Mouse (Mus musculus) lung, postnatal 36 days (tissue): ENCODE measurements around the gene Cdkal1.

Experiments
- DNase-seq: peaks from one replicate; pipeline ENCODE4 v3.0.0; 2022; ENCODE audit warnings: mixed read lengths

Gene Cdkal1

GRCm38 (mm10) chr13:29808383-29808782, 47.1 kb downstream of the Cdkal1 start:
- DNase-seq: no peak

DNA sequence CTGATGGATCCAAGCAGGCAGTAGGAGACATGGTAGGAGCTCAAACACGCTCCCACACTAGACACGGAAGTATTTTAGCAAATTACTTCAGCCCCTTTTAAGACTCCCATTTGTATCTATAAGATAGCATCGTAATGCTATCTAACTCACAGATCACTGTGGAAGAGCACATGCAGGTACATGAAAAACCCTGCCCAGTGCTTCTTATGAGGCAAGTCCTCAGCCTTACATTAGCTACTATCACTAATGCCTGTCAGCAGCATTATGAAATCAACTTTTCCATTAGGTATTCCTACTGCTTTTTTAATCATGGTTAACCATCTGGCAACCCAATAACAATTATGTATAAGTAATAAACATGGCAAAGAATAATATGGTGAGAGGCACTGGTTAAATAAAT, 47.5 kb downstream of the Cdkal1 start:
- no peak for DNase-seq

GRCm38 (mm10) chr13:29806871-29807270, 48.6 kb downstream of the Cdkal1 start:
- no peak for DNase-seq

DNA sequence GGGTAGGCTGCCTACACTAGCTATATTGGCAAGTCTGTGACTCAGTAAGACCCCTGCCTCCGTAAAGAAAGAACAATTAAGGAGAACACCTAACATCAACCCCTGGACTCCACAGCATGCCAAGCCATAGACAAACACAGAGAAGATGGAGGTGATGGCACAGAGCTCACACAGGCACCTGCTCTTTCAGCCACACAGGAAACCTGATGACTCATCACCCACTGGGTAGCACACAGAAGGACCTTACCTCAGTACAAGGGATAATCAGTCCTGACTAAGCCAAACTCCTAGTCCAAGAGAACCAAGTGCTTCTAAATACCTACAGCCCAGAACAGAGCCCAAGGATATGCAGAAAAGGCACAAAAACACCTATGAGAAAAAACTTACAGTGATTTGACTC, 50.2 kb downstream of the Cdkal1 start:
- DNase-seq: no peak

- no peak for DNase-seq
These were observed 51.4 kb downstream of the Cdkal1 start for GRCm38 (mm10) chr13:29804034-29804433.

GRCm38 (mm10) chr13:29802699-29803098, 52.8 kb downstream of the Cdkal1 start:
- no peak for DNase-seq

GRCm38 (mm10) chr13:29800078-29800477, 55.4 kb downstream of the Cdkal1 start:
- no peak for DNase-seq

DNA sequence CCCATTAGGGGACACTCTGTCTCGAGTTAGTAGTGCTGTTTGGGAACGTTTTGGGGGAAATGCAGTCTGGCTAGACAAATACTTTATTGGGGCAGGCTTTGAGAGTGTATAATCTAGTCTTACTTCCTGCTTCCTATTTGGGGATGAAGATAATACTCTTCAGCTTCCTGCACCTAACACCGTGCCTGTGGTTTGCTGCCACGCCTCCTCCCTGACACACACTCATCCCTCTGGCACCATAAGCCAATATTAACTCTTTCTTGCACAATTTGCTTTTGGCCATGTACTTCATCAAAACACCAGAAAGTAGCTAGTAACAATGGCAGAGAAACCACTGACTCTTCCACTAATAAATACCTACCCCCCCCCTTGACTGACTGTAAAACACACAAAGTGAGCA, 63.4 kb downstream of the Cdkal1 start:
- DNase-seq: no peak

DNA sequence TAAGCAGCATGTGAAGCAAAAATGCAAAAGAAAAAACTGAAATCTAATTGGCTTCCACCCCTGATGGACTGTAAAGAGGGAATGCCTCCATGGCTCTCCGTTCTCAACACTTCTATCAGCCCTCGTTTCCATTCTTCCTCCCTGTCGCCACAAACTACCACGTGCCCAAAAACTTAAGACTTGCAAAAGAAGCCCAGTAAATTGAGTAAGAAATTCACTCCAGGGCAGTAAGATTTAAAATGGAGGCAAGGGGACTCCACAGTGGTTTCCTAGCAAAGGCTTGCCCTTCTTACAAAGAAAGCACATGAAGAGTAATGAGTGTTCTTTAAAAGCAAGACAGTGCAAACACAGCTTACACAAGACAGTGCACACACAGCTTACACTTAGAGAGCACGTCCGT, 64.0 kb downstream of the Cdkal1 start:
- DNase-seq: no peak

DNA sequence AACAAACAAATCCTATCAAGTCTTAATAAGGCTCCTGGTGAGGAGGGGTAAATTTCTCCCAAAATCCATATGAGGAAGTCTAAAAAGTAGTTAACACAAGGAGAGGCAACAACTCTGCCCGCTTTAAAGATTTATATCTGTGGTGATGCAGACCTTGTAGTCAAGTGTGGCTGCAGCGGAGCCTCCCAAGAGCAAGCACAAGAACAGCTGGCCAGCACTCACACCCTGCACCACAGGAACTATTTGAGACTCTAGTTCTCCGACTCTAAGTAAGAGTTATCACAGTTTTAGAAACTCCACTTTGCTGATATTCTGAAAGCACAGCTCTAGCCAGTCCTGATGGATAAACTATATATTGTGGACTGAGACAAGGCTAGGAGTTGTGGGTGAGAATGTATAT, 68.5 kb downstream of the Cdkal1 start:
- DNase-seq: no peak

DNA sequence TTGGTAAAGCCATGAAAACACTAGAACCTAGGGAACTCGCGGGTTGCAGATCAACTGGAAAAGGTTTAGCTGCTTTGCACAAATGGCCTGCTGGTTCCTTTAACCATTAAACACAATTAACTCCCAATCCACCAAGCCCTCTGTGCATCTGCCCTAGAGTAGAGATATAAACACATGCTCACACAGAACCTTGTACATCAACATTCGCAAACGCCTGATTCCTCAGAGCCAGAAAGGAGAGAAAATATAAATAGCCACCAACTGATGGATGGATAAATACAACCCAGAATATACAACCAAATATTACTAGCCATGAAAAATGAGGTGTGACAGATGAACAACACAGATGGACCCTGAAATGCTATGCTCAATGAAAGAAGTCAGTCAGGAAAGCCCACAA, 70.6 kb downstream of the Cdkal1 start:
- no peak for DNase-seq

- peak; percentile 54 for DNase-seq
These were observed 74.1 kb downstream of the Cdkal1 start for GRCm38 (mm10) chr13:29781332-29781731.

DNA sequence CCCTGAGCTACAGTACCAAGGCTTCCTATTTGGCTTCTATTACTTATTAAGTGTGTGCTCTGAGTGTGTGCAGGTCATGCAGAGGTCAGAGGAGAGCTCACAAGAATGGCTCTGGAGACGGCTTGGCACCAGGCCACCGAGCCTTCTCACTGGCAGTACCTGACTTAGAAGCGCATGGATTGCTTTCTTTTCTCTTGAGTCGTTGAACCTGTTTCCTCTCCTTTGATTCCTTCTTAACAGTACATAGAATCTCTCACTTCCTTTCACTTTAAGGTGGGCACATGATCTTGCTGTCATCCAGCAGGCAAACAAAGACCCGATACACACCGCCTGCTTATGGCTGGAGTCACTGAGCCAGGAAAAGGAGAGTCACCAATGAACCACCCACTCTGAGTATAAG, 74.8 kb downstream of the Cdkal1 start:
- peak; percentile 84 for DNase-seq

GRCm38 (mm10) chr13:29779519-29779918, 76.0 kb downstream of the Cdkal1 start:
- no peak for DNase-seq

GRCm38 (mm10) chr13:29779116-29779515, 76.4 kb downstream of the Cdkal1 start:
- DNase-seq: no peak

DNA sequence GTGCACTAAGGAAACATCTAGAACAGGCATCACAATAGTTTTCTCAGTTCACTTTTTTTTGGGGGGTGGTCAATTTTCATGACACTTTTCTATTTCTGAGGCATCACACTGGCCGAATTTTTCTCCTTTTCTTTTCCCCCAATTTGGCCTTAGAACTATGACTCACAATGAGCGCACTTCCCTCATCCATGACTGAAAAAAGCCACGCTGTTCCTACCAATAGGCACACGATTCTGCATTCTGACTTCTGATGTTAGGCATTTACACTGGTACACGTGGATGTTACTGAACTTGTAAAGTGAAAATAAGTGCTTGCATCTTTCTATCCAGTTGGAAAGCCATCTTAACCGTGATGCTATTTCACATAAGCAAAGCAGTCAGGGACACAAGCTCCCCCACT, 77.3 kb downstream of the Cdkal1 start:
- DNase-seq: no peak

DNA sequence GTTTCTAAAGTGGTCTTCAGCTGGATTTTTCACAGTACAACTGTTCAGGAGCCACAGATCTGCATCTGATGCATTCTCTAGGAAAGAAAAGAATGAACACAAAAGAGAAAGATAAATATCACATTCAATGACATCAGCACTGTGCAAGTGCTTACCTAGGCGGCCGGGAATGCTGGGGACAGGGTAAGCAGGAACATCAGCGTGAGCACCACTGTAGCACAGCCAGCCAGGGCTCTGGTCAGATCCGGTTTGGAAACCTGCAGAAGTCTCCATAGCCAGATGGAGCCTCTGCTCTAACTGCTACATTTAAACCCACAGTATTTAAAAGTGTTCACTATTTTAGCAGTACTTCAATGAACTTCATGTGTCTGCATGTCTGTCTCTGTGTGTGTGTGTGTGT, 78.2 kb downstream of the Cdkal1 start:
- DNase-seq: no peak

- DNase-seq: no peak
These were observed 79.8 kb downstream of the Cdkal1 start for GRCm38 (mm10) chr13:29775603-29776230.

DNA sequence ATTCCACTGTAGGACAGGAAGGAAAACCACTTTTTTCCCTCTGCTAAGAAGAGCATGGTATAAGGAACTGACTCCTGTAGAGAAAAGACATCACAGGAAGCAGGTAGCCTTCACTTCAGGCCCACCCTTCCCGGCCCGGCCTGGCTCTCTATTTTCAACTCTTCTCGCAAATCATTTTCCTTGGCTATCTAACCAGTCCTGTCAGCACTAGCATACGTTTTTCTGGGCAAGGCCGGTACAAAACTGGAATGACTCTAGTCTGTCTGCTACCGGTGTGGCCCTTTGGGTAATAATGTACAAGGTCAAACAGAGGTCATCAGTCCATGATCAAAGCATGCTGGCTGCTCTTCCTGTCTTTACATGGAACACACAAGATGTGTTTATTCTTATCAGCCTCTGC, 81.9 kb downstream of the Cdkal1 start:
- DNase-seq: no peak

DNA sequence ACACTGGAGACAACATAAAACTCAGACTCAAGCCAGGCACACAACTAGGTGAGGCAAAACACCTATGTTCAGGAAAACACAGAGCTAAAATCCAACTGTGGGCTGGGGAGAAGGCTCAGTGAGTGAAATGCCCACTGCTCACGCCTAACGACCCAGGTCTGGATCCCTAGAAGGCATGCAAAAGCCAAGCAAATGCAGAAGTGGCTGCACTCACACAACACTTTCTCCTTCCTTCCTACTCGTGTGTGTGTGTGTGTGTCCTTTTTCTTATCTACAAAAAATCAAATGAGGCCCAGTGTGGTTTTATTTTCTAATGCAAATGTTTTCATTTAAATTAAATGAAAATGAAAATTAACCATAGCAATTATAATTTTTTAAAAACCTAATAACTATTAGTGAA, 82.5 kb downstream of the Cdkal1 start:
- DNase-seq: no peak

GRCm38 (mm10) chr13:29769647-29770436, 85.6 kb downstream of the Cdkal1 start:
- DNase-seq: peak; percentile 74

DNA sequence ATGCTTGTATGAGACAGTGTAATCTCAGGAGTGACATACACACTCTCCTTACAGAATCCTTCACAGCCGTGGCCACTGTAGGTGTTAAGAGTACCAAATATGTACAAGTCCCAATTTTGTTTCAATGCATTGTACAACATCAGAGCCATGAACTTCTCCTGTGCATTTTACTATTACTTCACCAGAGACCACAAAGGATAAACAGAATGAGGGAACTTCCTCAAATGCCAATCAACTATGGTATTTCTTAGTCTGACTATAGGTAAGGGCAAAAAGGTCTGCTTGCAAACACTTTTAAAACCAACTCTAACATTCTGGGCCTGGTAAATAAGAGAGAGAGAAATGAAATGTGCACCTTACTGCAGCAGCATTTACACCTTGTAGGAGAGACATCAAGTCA, 87.4 kb downstream of the Cdkal1 start:
- DNase-seq: no peak

DNA sequence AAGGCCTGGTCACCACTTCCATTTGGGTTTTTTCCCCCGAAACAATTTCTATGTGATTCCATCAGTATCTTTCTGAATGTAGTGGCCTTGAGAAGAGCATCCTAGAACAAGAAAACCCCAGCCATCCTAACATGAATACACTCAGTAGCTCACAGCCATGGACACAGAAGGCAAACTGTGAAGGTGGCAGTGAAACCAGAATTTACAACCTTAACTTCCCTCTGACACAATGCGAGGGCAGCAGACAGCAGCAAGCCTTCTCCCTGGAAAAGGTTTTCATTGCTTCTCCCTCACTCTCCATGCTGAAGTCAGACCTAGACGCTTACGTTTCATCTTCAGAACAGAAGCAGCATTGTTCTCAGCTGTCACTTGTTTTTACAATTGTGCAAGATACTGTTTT, 87.9 kb downstream of the Cdkal1 start:
- no peak for DNase-seq

DNA sequence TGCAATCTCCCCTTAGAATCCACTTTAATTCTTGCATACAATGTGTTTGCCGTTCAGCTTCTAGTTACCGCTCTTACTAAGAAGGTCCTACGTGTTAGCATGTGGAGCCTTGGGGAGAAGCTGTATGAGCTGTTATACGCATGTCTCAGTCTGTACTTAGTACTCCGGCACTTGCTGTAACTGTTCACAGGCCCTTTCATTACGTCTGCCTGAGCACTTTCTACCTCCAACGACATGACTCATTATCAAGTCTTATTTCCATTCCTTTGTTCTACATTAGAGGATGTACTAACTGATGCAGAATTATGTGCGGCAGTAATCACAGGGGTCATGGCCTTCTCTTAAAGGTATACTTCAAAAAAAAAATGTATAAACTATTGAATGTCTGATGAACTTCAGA, 89.1 kb downstream of the Cdkal1 start:
- DNase-seq: no peak

DNA sequence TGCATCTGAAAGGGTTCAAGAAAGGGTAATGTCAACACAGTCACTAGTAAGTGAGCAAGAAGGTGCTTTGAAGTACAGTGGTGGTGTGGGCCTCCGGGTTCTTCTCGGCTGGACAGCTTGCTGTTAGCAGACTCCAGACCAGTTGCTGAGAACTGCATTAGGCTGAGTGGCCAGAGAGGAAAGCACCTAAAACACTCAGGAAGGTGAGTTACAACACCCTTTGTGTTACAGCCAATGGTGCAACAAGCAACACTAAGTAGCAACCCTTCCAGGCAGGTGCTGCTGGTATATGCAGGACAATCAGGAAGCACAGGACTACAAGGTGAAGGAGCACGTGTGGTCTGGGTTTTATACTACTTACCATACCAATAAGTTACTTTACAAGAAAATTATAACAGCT, 90.2 kb downstream of the Cdkal1 start:
- peak; percentile 28 for DNase-seq
